Mouse (Mus musculus): ENCODE measurements around the gene Olfr1368. TPM values are rescaled to one million over a fixed set of nuclear protein-coding genes. Genes with fewer than 3 reads are reported as not detected.
"Not testable (repeated sequence)": the region's sequence is repeated elsewhere in the genome, so short reads cannot be mapped to it uniquely, and the experiment has no call there.

Olfr1368 gene
- polyA plus RNA-seq, 1 experiment from 2014 or later = not detected

DNA sequence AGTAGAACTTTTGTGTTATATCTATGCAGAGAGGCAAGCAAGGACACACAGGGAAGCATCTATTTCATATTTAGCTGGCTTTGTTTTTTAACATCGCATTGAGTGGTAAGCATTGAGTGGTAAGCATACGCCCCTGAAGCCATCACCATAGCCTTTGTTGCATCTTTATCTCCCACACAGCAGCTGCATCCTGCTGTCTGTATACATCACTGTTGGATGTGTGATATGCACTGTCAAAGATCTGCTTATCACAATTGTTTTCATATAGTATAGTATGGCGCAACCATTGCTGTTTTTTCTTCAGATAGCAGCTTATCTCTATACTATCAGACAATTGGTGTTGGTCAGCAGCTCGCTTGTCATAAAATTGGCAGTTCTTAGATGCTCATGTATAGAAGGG, 31.5 kb downstream of the Olfr1368 start:
- H3K4me1 ChIP-seq (replicated peaks; ENCODE audit: control insufficient read depth, insufficient read depth, low read length) = no peaks in the 10 kb centered on the region
- H3K9me3 ChIP-seq (ENCODE audit: control insufficient read depth, low read length) = no peaks in the 10 kb centered on the region
- H3K27me3 ChIP-seq (ENCODE audit: control insufficient read depth, insufficient read depth, low read length) = no peaks in the 10 kb centered on the region
- H3K9ac ChIP-seq (ENCODE audit: low read length) = no peak overlapping the region
- no peak overlapping the region for H3K4me3 ChIP-seq (ENCODE audit: low read depth, low read length)
- no peaks in the 10 kb centered on the region for H3K36me3 ChIP-seq (ENCODE audit: control insufficient read depth, insufficient read depth, low read length)
- no peak overlapping the region for H3K4me2 ChIP-seq (ENCODE audit: low read depth, low read length, severe bottlenecking)
- WGBS = 88% methylated on average over 4 of the region's 4 CpGs
- no peak overlapping the region for H3K27ac ChIP-seq (ENCODE audit: low read depth, low read length)
- no peak for ATAC-seq (replicated peaks; ENCODE audit: low FRiP score)
- no peak for DNase-seq (ENCODE audit: low spot score)

DNA sequence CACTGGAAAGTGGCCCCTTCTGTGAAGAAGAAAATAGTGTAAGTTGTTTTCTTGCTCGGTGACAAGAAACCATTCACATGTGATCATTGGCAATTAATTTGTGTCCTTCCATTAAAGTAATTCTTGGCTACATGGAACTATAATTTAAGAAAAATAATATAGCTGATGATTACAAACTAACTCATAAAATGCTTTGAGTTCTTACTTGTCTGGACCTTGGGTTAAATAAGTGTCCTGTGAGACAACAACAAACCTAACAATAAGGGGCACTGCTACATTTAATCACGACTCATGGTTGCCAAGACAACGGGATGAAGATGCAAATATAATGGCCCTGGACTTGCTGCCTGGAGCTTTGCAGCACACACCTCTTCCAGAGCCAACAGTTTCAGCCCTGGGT, 34.5 kb downstream of the Olfr1368 start, which contains the start of gene Olfr1369-ps1:
TSS of gene Olfr1369-ps1 (plus strand) at position 301 of the 400 bp plus-strand sequence.
- not testable (repeated sequence) for H3K27ac ChIP-seq (ENCODE audit: low read depth, low read length); H3K4me2 ChIP-seq (ENCODE audit: low read depth, low read length, severe bottlenecking); H3K4me3 ChIP-seq (ENCODE audit: low read depth, low read length); DNase-seq (ENCODE audit: low spot score); H3K4me1 ChIP-seq (replicated peaks; ENCODE audit: control insufficient read depth, insufficient read depth, low read length); H3K36me3 ChIP-seq (ENCODE audit: control insufficient read depth, insufficient read depth, low read length); H3K9ac ChIP-seq (ENCODE audit: low read length); H3K9me3 ChIP-seq (ENCODE audit: control insufficient read depth, low read length); ATAC-seq (replicated peaks; ENCODE audit: low FRiP score); H3K27me3 ChIP-seq (ENCODE audit: control insufficient read depth, insufficient read depth, low read length)
- WGBS = 69% methylated on average over 3 of the region's 3 CpGs

DNA sequence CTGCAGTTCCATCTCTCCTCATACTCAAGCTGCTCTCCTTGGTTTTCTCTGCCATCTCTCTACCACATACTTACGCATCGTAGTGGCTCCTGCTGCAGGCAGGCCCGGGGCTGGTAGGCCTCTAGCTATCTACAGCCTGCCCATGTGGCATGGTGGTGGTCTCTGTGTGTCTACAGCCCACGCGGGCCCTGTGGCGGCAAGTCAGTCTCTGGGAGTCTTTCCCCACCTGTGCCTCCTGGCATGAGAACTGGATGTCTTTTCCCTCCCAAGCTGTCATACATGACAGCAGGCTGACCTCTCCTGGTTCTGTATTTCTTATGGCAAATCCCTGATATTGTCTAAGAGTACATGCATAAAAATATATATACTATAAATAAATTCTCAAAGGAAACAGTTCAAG, 35.2 kb downstream of the Olfr1368 start:
- Histone ChIP-seq H3K4me3 (ENCODE audit: low read depth, low read length) (no peak overlapping the region), H3K4me1 (replicated peaks; ENCODE audit: control insufficient read depth, insufficient read depth, low read length) (no peaks in the 10 kb centered on the region), H3K27ac (ENCODE audit: low read depth, low read length) (no peak overlapping the region), H3K27me3 (ENCODE audit: control insufficient read depth, insufficient read depth, low read length) (no peaks in the 10 kb centered on the region), H3K9ac (ENCODE audit: low read length) (no peak overlapping the region), H3K4me2 (ENCODE audit: low read depth, low read length, severe bottlenecking) (no peak overlapping the region), H3K36me3 (ENCODE audit: control insufficient read depth, insufficient read depth, low read length) (no peaks in the 10 kb centered on the region), H3K9me3 (ENCODE audit: control insufficient read depth, low read length) (no peaks in the 10 kb centered on the region)
- WGBS = 93% methylated on average over 6 of the region's 6 CpGs
- DNase-seq (ENCODE audit: low spot score) (no peak), ATAC-seq (replicated peaks; ENCODE audit: low FRiP score) (no peak)

DNA sequence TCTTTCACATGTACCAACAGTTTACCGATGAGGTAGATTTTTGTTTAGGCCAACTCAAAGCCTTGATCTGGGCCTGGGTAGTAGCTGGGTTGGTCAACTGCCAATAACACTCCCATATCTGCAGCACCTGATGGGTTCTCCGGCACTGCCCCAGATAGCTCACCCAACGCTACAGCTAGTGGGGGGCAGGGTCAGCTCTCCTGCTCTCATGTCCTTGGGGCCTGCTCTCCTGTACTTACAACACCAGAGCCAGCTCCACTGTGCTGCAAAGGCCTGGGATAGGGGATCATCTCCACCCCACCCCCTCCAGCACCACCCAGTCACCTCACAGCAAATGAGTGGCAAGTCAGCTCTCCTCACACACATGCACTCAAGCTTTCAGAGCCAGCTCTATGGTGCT, 35.9 kb downstream of the Olfr1368 start:
- no peak for ATAC-seq (replicated peaks; ENCODE audit: low FRiP score)

More for the DNA sequence above, 35.9 kb downstream of the Olfr1368 start:
- no peaks in the 10 kb centered on the region for H3K27me3 ChIP-seq (ENCODE audit: control insufficient read depth, insufficient read depth, low read length)
- DNase-seq (ENCODE audit: low spot score) = no peak
- no peaks in the 10 kb centered on the region for H3K36me3 ChIP-seq (ENCODE audit: control insufficient read depth, insufficient read depth, low read length)
- no peak overlapping the region for H3K4me3 ChIP-seq (ENCODE audit: low read depth, low read length)
- H3K9me3 ChIP-seq (ENCODE audit: control insufficient read depth, low read length) = no peaks in the 10 kb centered on the region
- no peak overlapping the region for H3K4me2 ChIP-seq (ENCODE audit: low read depth, low read length, severe bottlenecking)
- H3K27ac ChIP-seq (ENCODE audit: low read depth, low read length) = no peak overlapping the region
- WGBS = 91% methylated on average over 3 of the region's 3 CpGs
- no peak overlapping the region for H3K9ac ChIP-seq (ENCODE audit: low read length)
- H3K4me1 ChIP-seq (replicated peaks; ENCODE audit: control insufficient read depth, insufficient read depth, low read length) = no peaks in the 10 kb centered on the region

Other genes with a start within 250 kb of the Olfr1368 start
- gene Olfr1370, start 70.9 kb downstream of the Olfr1368 start, polyA plus RNA-seq (2014; fragmentation: Nextera tagmentation; extraction: Ambion mirVana) = not detected in 2 replicates
- not detected in 2 replicates for gene Olfr1369-ps1, start 34.4 kb downstream of the Olfr1368 start, polyA plus RNA-seq (2014; fragmentation: Nextera tagmentation; extraction: Ambion mirVana)
- gene Olfr263, start 16.2 kb downstream of the Olfr1368 start, polyA plus RNA-seq (2014; fragmentation: Nextera tagmentation; extraction: Ambion mirVana) = not detected in 2 replicates
- 178 and 183 TPM in 2 replicates for gene Trim27, start 33.6 kb upstream of the Olfr1368 start, polyA plus RNA-seq (2014; fragmentation: Nextera tagmentation; extraction: Ambion mirVana)
- not detected in 2 replicates for gene Gpx5, start 146.9 kb upstream of the Olfr1368 start, polyA plus RNA-seq (2014; fragmentation: Nextera tagmentation; extraction: Ambion mirVana)
- not detected in 2 replicates for gene Gpx6, start 166.3 kb upstream of the Olfr1368 start, polyA plus RNA-seq (2014; fragmentation: Nextera tagmentation; extraction: Ambion mirVana)
- not detected in 2 replicates for gene Olfr1367, start 201.0 kb upstream of the Olfr1368 start, polyA plus RNA-seq (2014; fragmentation: Nextera tagmentation; extraction: Ambion mirVana)
- gene Zscan12, start 217.0 kb upstream of the Olfr1368 start, polyA plus RNA-seq (2014; fragmentation: Nextera tagmentation; extraction: Ambion mirVana) = 20.5 and 22.4 TPM in 2 replicates

Measured in forebrain, embryonic 11.5 days (tissue).